Mouse (Mus musculus) limb, embryonic 14.5 days (tissue): ENCODE measurements around the gene Cst6. TPM values are rescaled to one million over a fixed set of nuclear protein-coding genes. Genes with fewer than 3 reads are reported as not detected.

Source experiments
- ATAC-seq: fragments of 200-750 bp; cut with Nextera tagmentation; 2 replicates; pipeline ENCODE4 v1.8.0; 2017; ENCODE audit warnings: low read depth, moderate number of reproducible peaks, moderate TSS enrichment; ENCODE audit not compliant: low FRiP score
- DNase-seq: peaks from one replicate; pipeline ENCODE4 v3.0.0-alpha.2; 2015; ENCODE audit warnings: low spot score
- H3K27ac ChIP-seq: fragments of 300-500 bp; sonication (generic); replicated peaks from 2 replicates; pipeline ENCODE4 v1.5.1; 2014; ENCODE audit warnings: low read depth, mild to moderate bottlenecking, low read length, moderate library complexity, mixed read lengths
- H3K27me3 ChIP-seq: fragments of 300-500 bp; sonication (generic); 2 replicates; pipeline ENCODE4 v1.6.1; 2014; ENCODE audit warnings: low read length, mixed read lengths; ENCODE audit not compliant: control insufficient read depth, insufficient read depth
- H3K36me3 ChIP-seq: fragments of 300-500 bp; sonication (generic); 2 replicates; pipeline ENCODE4 v1.6.1; 2014; ENCODE audit warnings: mild to moderate bottlenecking, low read length, moderate library complexity, mixed read lengths; ENCODE audit not compliant: control insufficient read depth, insufficient read depth
- H3K4me1 ChIP-seq: fragments of 300-500 bp; sonication (generic); 2 replicates; pipeline ENCODE4 v1.6.1; 2014; ENCODE audit warnings: antibody characterized with exemption, low read length, mixed read lengths; ENCODE audit not compliant: control insufficient read depth, insufficient read depth
- H3K4me2 ChIP-seq: fragments of 300-500 bp; sonication (generic); replicated peaks from 2 replicates; pipeline ENCODE4 v1.6.1; 2014; ENCODE audit warnings: low read depth, mild to moderate bottlenecking, low read length, moderate library complexity; ENCODE audit not compliant: severe bottlenecking
- H3K4me3 ChIP-seq: fragments of 300-500 bp; sonication (generic); replicated peaks from 2 replicates; pipeline ENCODE4 v1.5.1; 2014; ENCODE audit warnings: low read length
- H3K9ac ChIP-seq: fragments of 300-500 bp; sonication (generic); 2 replicates; pipeline ENCODE4 v1.6.1; 2014; ENCODE audit warnings: mild to moderate bottlenecking, low read depth, low read length, moderate library complexity; ENCODE audit not compliant: severe bottlenecking
- H3K9me3 ChIP-seq: fragments of 300-500 bp; sonication (generic); 2 replicates; pipeline ENCODE4 v1.6.1; 2016; ENCODE audit warnings: low read length; ENCODE audit not compliant: control insufficient read depth
- POLR2A ChIP-seq: fragments of 200-500 bp; IDR thresholded peaks from 2 replicates; pipeline ENCODE4 v1.8.0; 2012; ENCODE audit warnings: inconsistent platforms, mild to moderate bottlenecking, moderate library complexity, borderline replicate concordance; ENCODE audit not compliant: insufficient read depth, insufficient read length; ENCODE audit errors: extremely low read depth
- WGBS: fragments of 180-500 bp; shearing (Covaris S2); extraction: QIAGEN DNeasy Blood & Tissue Kit; methylation state at CpG from one replicate; pipeline ENCODE4 v1.1.7; 2014; 5-methylcytosine and 5-hydroxymethylcytosine counted together
- polyA plus RNA-seq, 2 experiments: library from polyadenylated mRNA; depleted of rRNA in 1 of 2; stranded (reverse) in 1 of 2; unstranded in 1 of 2; fragments of >200 nt; fragmentation: Nextera tagmentation in 1 of 2; extraction: Ambion mirVana in 1 of 2; gene quantifications; 2 replicates each; pipeline versions ENCODE4 v1.2.1 to v1.2.3; 2012 to 2014

Gene Cst6
- polyA plus RNA-seq, 2 experiments: 3.0 to 8.5 TPM

DNA sequence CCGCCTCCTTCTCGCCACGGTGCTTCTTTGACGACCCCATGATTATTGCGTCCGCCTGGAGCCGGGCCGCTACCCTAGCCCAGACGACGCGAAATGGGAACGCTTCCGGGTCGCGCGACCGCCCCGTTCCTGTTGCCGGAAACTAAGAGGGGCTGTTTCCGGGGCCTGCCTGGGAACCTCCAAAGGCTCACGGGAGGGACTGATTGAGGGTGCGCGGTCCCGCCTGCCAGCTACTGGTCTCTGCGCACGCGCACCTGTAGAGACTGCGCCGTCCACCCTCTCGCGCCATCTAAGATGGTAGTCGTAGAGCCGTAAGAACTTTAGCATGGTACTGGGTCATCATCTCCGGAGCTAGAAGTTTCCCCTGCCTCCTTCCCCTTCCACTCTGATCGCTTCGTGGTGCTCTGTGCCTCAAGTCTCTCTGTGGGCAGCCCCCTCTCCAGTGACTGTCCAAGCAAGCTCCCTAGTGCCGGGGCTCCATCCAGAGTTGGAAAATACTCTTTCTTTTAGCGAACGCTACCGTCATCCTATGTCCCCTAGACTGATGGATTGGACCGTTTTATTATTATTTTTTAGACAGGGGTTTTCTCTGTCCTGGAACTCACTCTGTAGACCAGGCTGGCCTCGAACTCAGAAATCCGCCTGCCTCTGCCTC lies 39.3 kb upstream of the Cst6 start, which contains the start of gene Sart1:
Sart1 (minus strand) TSS at position 116 of the 655 bp plus-strand sequence.
- Histone ChIP-seq H3K4me2 (peak within 1 kb of the TSS; percentile 84), H3K36me3 (peaks cover 20% of the 10 kb centered on the region), H3K27ac (peak within 1 kb of the TSS; percentile 79), H3K4me3 (peak within 1 kb of the TSS; percentile 99), H3K9me3 (no peaks in the 10 kb centered on the region), H3K27me3 (no peaks in the 10 kb centered on the region), H3K9ac (peak within 1 kb of the TSS; percentile 91), H3K4me1 (peaks cover 23% of the 10 kb centered on the region)
- peak; percentile 95 for ATAC-seq
- peak; percentile 99 for DNase-seq
- 4% methylated on average over 43 of the region's 43 CpGs for WGBS
- peak; percentile 72; the same call in 1 of the 2 replicates for TF ChIP-seq POLR2A

DNA sequence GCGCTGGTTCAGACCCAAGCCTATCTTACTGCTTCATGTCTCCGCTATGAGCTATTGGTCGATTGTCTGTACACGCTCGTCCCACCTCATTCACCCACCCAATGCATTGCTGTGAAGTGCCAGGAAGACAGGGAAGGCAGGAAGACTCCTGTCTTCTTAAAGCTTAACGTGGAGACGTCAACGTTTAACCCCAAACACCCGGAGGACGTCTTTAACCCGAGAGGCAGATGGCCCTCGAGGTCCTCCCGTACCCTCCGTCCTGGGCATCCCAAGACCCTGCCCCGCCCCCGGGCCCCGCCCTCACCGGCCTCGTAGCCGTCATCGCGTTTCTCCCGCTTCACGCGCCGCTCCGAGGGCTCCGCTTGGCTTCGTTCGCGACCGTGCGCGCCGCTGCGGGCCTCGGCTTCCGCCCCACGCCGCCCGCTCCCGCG lies 38.7 kb upstream of the Cst6 start:
- WGBS: 2% methylated on average over 39 of the region's 43 CpGs
- no peak for DNase-seq
- Histone ChIP-seq H3K27me3 (no peaks in the 10 kb centered on the region), H3K9me3 (no peaks in the 10 kb centered on the region), H3K36me3 (peaks cover 27% of the 10 kb centered on the region), H3K9ac (peak overlapping the region; percentile 91), H3K4me2 (peak overlapping the region; percentile 84), H3K27ac (peak overlapping the region; percentile 79; the same call in 1 of the 2 replicates), H3K4me1 (peaks cover 23% of the 10 kb centered on the region), H3K4me3 (peak overlapping the region; percentile 99)
- peak; percentile 45; the same call in 1 of the 2 replicates for ATAC-seq
- TF ChIP-seq POLR2A: no peak

DNA sequence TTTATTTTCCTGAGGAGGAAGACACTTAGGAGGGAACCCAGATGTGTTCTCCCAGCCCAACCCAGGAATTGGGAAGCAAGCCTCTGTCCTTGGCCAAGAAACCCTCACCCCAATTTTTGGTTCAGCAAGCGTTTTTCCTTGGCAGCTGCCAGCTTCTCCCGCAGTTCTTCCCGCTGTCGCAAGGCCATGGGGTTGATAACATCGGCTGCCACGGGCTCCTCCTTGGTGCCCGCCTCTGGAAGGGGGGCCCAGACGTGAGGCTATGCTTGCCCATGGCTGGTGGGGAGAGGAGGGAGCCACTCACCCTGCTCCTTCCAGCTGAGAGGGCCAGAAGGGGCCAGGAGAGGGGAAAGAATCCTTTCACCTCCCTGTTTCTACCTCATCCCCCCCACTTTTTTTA lies 35.3 kb upstream of the Cst6 start:
- H3K9me3 ChIP-seq: no peaks in the 10 kb centered on the region
- WGBS: 90% methylated on average over 8 of the region's 8 CpGs
- ATAC-seq (no peak), DNase-seq (no peak)
- H3K4me2 ChIP-seq: no peak overlapping the region
- no peaks in the 10 kb centered on the region for H3K27me3 ChIP-seq
- peaks cover 15% of the 10 kb centered on the region for H3K4me1 ChIP-seq
- no peak overlapping the region for H3K4me3 ChIP-seq
- H3K9ac ChIP-seq: no peak overlapping the region
- H3K27ac ChIP-seq: no peak overlapping the region
- no peak for TF ChIP-seq POLR2A
- peaks cover 59% of the 10 kb centered on the region for H3K36me3 ChIP-seq

- Histone ChIP-seq H3K27me3 (no peaks in the 10 kb centered on the region), H3K4me1 (peaks cover 11% of the 10 kb centered on the region), H3K9me3 (no peaks in the 10 kb centered on the region), H3K4me3 (no peak overlapping the region), H3K4me2 (no peak overlapping the region), H3K9ac (no peak overlapping the region), H3K27ac (no peak overlapping the region), H3K36me3 (peaks cover 72% of the 10 kb centered on the region)
- WGBS: 90% methylated on average over 12 of the region's 12 CpGs
- DNase-seq (no peak), ATAC-seq (no peak)
- no peak for TF ChIP-seq POLR2A
These were observed 34.0 kb upstream of the Cst6 start for GRCm38 (mm10) chr19:5383326-5383725.

DNA sequence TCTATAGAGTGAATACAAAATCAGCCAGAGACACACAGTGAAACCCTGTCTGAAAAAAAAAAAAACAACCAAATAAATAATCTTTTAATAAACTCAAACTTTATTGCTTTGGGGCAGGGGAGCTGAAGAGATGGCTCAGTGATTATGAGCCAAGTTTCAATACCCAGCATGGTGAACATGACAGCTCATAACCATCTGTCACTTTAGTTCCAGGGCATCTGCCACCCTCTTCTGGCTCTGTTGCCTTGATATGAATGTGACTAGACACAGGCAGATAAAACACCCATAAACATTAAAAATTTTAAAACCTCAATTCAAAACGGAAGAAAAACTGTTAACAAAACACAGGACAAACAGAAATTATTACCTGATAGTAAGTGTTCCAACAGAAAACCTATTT lies 28.1 kb upstream of the Cst6 start:
- ATAC-seq (no peak), DNase-seq (no peak)
- H3K27ac ChIP-seq: no peak overlapping the region
- no peak for TF ChIP-seq POLR2A
- H3K9ac ChIP-seq: no peak overlapping the region
- no peak overlapping the region for H3K4me3 ChIP-seq
- H3K4me1 ChIP-seq: no peaks in the 10 kb centered on the region
- H3K36me3 ChIP-seq: peaks cover 72% of the 10 kb centered on the region
- H3K27me3 ChIP-seq: no peaks in the 10 kb centered on the region
- WGBS: 91% methylated on average over 1 of the region's 1 CpGs
- no peaks in the 10 kb centered on the region for H3K9me3 ChIP-seq
- H3K4me2 ChIP-seq: no peak overlapping the region
